18 mouse cellular contexts compared by ENCODE assay signal in the genomic region with DNA sequence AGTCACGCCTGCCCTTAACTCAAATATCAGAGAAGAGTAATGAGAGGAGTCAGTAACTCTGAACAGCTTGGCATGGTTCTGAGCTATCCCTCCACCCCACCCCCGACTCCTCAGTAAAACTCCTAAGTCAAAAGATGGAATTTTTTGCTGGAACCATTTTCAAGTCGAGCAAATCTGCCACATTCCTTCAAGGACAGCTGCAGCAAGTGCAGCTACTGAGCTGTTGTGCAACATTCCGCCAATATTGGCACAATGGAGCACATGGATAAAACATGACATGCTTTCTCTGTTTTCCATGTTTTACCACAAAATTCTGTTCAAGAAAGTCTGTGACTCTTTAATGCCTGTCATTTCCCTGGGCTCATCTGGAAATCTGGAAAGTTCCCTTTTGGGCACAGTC. TPM values are rescaled to one million over a fixed set of nuclear protein-coding genes. Genes with fewer than 3 reads are reported as not detected.
DNase-seq lines count a peak whose midpoint lies in the region; ATAC-seq lines count a peak whose summit lies in the region.
"Had no signal": no experiment of that assay in that cellular context is flagged by ENCODE, and none has a peak within 500 bp of the region (broad histone marks: within the 10 kb centered on the region; RNA-seq: fewer than 3 reads in every experiment).

No protein-coding gene starts in this region.

- 59% methylated on average over 4 of the region's 4 CpGs for WGBS in intestine, embryonic 16.5 days

- peak; percentile 13 for DNase-seq in adrenal gland, postnatal 14 days
- no peak for DNase-seq in adrenal gland, postnatal 36 days
- peak; percentile 86 for DNase-seq in heart, adult 11 months
- no peak for DNase-seq in heart, postnatal 25 days (ENCODE audit: low spot score)
- DNase-seq in lung, postnatal 10 days = peak; percentile 11
- DNase-seq in lung, adult 18-20 months = no peak
- DNase-seq in spleen, postnatal 36 days (ENCODE audit: low spot score in 2 of 2) = no peak
- DNase-seq: adrenal gland, adult 2 months; cerebellum, adult 11 months; cerebellum, postnatal 10 days; heart, postnatal 4 days; right cerebral cortex, postnatal 14 days had no signal

- H3K4me3 ChIP-seq in intestine, embryonic 16.5 days (ENCODE audit: low read length) = no peak overlapping the region
- H3K4me3 ChIP-seq: lung, embryonic 15.5 days; megakaryocyte, embryonic 14.5 days; midbrain, embryonic 15.5 days had no signal

- no peak overlapping the region for H3K9ac ChIP-seq in intestine, embryonic 16.5 days (ENCODE audit: low read depth, low read length)
- H3K9ac ChIP-seq: lung, embryonic 15.5 days; midbrain, embryonic 15.5 days had no signal

- H3K4me1 ChIP-seq in intestine, embryonic 16.5 days (ENCODE audit: control insufficient read depth, insufficient read depth, low read length) = no peaks in the 10 kb centered on the region
- H3K4me1 ChIP-seq: lung, embryonic 15.5 days; midbrain, embryonic 15.5 days had no signal

- H3K4me2 ChIP-seq in intestine, embryonic 16.5 days (ENCODE audit: low read depth, low read length) = no peak overlapping the region
- H3K4me2 ChIP-seq: lung, embryonic 15.5 days; midbrain, embryonic 15.5 days had no signal

- H3K36me3 ChIP-seq in intestine, embryonic 16.5 days (ENCODE audit: control insufficient read depth, insufficient read depth, low read length) = no peaks in the 10 kb centered on the region
- H3K36me3 ChIP-seq: lung, embryonic 15.5 days; midbrain, embryonic 15.5 days had no signal

- H3K27me3 ChIP-seq in intestine, embryonic 16.5 days (replicated peaks; ENCODE audit: control insufficient read depth, insufficient read depth, low read length) = no peaks in the 10 kb centered on the region
- H3K27me3 ChIP-seq: lung, embryonic 15.5 days; megakaryocyte, embryonic 14.5 days; midbrain, embryonic 15.5 days had no signal

- no peak for ATAC-seq in intestine, embryonic 16.5 days
- ATAC-seq: hindbrain, embryonic 16.5 days; intestine, postnatal 0 days; midbrain, embryonic 15.5 days had no signal

- H3K9me3 ChIP-seq in intestine, embryonic 16.5 days (ENCODE audit: control insufficient read depth, low read length) = no peaks in the 10 kb centered on the region
- H3K9me3 ChIP-seq: lung, embryonic 15.5 days; megakaryocyte, embryonic 14.5 days; midbrain, embryonic 15.5 days had no signal

- H3K27ac ChIP-seq in intestine, embryonic 16.5 days (ENCODE audit: low read length) = no peak overlapping the region
- H3K27ac ChIP-seq: lung, embryonic 15.5 days; midbrain, embryonic 15.5 days had no signal

- intact Hi-C loops in heart, postnatal 25 days (cut with DNase I) = no loop called here

RNA-seq across cellular contexts. Expression of gene Rps6ka3, which starts 53.1 kb away (rescaled TPM):
- total RNA-seq in adrenal gland, postnatal 14 days (2021) = 62.6 and 64.2 TPM in 2 replicates
- total RNA-seq in adrenal gland, postnatal 36 days (2021) = 10 to 100 TPM; 52.7 to 64.2 TPM
- total RNA-seq in heart, postnatal 25 days (2021) = 10 to 100 TPM; 36.3 to 38.6 TPM
- polyA plus RNA-seq in intestine, embryonic 16.5 days (2015; fragmentation: Nextera tagmentation; extraction: Ambion mirVana) = 3.3 and 3.9 TPM in 2 replicates

Comparison
In these comparisons a context has a peak if more than half of its experiments do, and no peak if none do; other contexts are left out.
1. DNase-seq: peak in adrenal gland, postnatal 14 days (single experiment), heart, adult 11 months (single experiment) and lung, postnatal 10 days (single experiment); none in adrenal gland, postnatal 36 days (0 of 2), heart, postnatal 25 days (single experiment), lung, adult 18-20 months (0 of 2) and spleen, postnatal 36 days (0 of 2).